Mouse (Mus musculus): Measurements from ENCODE around the gene Mfsd4a. TPM values are rescaled to one million over a fixed set of nuclear protein-coding genes. Genes with fewer than 3 reads are reported as not detected.
A peak's percentile ranks its signal among the peaks of the same experiment; 100 is the strongest.

The Mfsd4a gene
- polyA plus RNA-seq, 1 experiment: not detected

DNA sequence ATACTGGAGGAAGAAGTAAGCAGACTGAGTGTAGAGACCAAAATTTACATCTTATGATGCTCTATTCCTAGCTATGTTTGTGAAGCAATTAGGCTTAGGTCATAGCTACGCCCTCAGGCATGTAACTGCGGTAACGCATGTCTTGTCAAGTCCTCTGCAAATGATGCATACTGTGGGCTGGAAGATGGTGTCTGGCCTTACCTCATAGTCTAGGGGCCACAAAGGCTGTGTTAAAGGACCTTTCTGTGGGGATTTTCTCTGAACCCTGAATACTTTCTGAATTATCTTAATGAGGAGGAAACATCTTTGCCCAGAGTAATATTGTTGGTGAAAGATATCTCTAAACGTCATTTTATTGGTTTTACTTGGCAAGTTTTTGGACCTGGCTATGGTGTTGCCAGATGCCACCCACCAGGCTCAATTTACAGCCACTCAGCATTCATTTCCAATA is 66.0 kb downstream of the Mfsd4a start:
- Histone ChIP-seq H3K4me1 (ENCODE audit: control insufficient read depth, insufficient read depth, low read length) (peaks cover 20% of the 10 kb centered on the region), H3K4me3 (ENCODE audit: insufficient read depth, low read length) (no peak overlapping the region), H3K27ac (ENCODE audit: insufficient read depth, low read depth, low read length) (no peak overlapping the region)
- TF ChIP-seq CTCF (IDR thresholded peaks at IDR 0.05; ENCODE audit: low read depth, low read length) (no peak), POLR2A (IDR thresholded peaks at IDR 0.05; ENCODE audit: borderline replicate concordance, low read depth, low read length) (no peak)

DNA sequence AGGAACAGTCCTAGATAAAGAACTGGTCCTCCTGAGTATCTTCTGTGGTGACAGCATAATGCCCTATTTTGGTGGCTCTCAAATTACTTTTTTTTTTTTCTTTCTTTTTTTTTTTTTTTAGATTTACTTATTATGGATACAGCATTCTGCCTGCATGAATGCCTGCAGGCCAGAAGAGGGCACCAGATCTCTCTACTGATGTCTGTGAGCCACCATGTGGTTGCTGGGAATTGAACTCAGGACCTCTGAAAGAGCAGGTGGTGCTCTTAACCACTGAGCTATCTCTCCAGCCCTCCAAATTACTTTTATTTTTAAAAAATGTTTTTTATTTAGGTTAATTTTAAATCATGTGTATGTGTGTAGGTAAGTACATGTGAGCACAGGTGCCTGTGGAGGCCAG is 67.4 kb downstream of the Mfsd4a start:
- Histone ChIP-seq H3K4me1 (ENCODE audit: control insufficient read depth, insufficient read depth, low read length) (peaks cover 16% of the 10 kb centered on the region), H3K27ac (ENCODE audit: insufficient read depth, low read depth, low read length) (no peak overlapping the region), H3K4me3 (ENCODE audit: insufficient read depth, low read length) (no peak overlapping the region)
- no peak for TF ChIP-seq POLR2A (IDR thresholded peaks at IDR 0.05; ENCODE audit: borderline replicate concordance, low read depth, low read length)
- TF ChIP-seq CTCF (IDR thresholded peaks at IDR 0.05; ENCODE audit: low read depth, low read length): peak; percentile 17; the same call in 1 of the 2 replicates

DNA sequence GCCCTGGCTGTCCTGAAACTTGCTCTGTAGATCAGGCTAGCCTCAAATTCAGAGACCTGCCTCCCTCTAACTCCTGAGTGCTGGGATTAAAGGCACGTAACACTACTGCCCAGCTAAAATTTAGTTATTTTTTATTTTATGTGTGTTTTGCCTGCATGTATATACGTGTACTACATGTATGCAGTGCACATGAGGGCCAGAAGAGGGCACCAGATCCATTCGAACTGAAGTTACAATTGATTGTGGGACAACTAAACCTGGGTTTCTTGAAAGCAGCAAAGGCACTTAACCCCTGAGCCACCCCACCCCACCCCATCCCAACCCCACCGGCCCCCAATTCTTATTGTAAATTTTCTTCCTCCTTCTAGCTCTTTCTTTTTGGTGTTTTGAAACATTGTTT is 72.8 kb downstream of the Mfsd4a start:
- Histone ChIP-seq H3K4me1 (ENCODE audit: control insufficient read depth, insufficient read depth, low read length) (peaks cover 11% of the 10 kb centered on the region), H3K27ac (ENCODE audit: insufficient read depth, low read depth, low read length) (no peak overlapping the region), H3K4me3 (ENCODE audit: insufficient read depth, low read length) (no peak overlapping the region)
- TF ChIP-seq POLR2A (IDR thresholded peaks at IDR 0.05; ENCODE audit: borderline replicate concordance, low read depth, low read length): no peak
- peak; percentile 25; the same call in 1 of the 2 replicates for TF ChIP-seq CTCF (IDR thresholded peaks at IDR 0.05; ENCODE audit: low read depth, low read length)

DNA sequence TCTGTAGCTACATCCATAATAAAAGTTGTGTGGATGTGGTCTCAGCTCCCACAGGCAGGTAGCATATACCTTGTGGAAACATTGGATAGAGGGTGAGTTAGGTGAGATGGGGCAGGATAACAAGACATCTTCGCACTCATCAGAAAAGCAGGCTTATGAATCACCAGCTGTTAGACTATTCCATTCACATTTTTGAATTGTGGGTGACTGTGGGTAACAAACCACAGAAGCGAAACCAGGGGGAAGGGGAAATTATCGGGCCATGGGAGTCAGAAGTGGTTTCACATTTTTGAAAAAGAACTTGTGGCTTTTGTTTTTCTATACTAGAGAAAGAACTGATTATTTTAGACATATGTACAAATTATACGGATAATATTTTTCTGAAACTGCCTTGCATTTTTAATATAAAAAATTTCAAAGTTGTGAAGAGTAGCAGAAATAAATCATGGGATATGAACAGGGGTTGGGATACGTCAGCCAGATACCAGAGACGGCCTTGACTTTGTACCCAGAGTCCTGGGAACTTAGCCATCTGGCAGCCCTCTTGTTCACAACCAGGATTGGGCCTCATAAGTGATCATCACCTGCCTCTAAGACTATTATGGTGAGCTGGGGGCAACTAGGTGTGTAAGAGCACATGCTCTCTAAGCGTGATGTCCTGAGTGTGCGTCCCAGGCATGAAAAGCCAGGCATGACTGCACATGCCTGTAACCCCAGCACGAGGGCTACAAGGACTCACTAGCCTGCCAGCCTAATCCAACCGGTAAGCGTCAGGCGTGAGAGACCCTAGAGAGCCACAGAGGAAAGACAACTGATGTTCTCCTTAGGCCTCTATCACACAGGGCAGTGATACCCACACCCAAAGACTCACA is 74.5 kb downstream of the Mfsd4a start:
- no peak for TF ChIP-seq CTCF (IDR thresholded peaks at IDR 0.05; ENCODE audit: low read depth, low read length)
- Histone ChIP-seq H3K27ac (ENCODE audit: insufficient read depth, low read depth, low read length) (no peak overlapping the region), H3K4me1 (ENCODE audit: control insufficient read depth, insufficient read depth, low read length) (peaks cover 12% of the 10 kb centered on the region), H3K4me3 (ENCODE audit: insufficient read depth, low read length) (no peak overlapping the region)

DNA sequence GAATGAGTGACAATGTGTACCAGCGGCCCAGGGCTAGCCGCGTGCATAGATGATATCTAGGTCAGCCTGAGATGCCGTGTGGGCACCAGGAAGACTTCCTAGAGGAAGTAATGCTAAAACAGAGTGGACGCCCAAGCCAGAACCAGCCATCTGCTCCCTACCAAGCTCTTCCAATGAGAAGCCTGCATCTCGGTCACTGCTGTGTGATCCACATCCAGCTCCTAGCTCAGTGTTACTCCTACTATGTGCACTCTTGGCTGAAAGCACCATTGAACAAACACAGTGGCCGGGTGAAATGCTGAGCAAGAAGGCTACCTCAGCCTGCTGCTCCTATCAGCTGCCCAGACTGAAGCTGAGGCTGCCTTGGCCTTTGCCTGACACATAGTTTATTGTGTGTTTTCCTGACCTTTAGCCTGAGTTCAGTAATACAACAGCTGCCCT is 75.3 kb downstream of the Mfsd4a start:
- no peak overlapping the region for H3K4me3 ChIP-seq (ENCODE audit: insufficient read depth, low read length)
- peaks cover 12% of the 10 kb centered on the region for H3K4me1 ChIP-seq (ENCODE audit: control insufficient read depth, insufficient read depth, low read length)
- no peak for TF ChIP-seq POLR2A (IDR thresholded peaks at IDR 0.05; ENCODE audit: borderline replicate concordance, low read depth, low read length)
- no peak for TF ChIP-seq CTCF (IDR thresholded peaks at IDR 0.05; ENCODE audit: low read depth, low read length)
- H3K27ac ChIP-seq (ENCODE audit: insufficient read depth, low read depth, low read length): no peak overlapping the region

DNA sequence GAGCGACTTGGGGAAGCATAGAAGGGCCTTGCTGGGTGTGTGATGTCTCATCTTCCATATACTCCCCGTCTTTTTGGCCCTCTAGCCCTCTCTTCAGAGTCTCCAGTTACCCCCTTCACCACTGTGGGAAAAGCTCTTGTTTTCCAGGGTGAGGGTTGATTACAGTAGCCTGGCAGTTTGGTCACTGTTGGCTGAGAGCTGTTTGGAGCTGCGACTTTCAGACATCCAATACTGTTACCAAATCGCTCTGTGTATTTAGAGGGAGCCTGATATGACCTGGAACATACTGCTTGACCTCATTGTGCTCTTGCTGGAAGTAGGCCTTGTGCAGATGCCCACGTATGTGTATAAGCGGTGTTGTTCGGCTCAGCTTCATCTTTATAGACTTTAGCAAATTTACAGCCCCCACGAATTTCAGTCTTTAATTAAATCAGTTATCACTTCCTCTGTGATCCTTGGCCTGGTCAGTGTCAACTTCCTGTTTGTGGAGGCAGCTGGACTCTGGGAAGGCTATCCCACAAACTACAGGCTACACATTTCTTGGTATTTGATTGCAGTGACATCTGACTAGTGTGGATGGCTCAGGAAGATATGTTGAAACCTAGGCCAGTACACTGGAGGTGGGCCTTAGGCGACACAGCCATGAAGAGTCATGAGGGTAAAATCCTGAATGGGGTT is 77.6 kb downstream of the Mfsd4a start:
- TF ChIP-seq POLR2A (IDR thresholded peaks at IDR 0.05; ENCODE audit: borderline replicate concordance, low read depth, low read length) (no peak), CTCF (IDR thresholded peaks at IDR 0.05; ENCODE audit: low read depth, low read length) (no peak)
- Histone ChIP-seq H3K4me3 (ENCODE audit: insufficient read depth, low read length) (no peak overlapping the region), H3K27ac (ENCODE audit: insufficient read depth, low read depth, low read length) (no peak overlapping the region), H3K4me1 (ENCODE audit: control insufficient read depth, insufficient read depth, low read length) (peaks cover 12% of the 10 kb centered on the region)

DNA sequence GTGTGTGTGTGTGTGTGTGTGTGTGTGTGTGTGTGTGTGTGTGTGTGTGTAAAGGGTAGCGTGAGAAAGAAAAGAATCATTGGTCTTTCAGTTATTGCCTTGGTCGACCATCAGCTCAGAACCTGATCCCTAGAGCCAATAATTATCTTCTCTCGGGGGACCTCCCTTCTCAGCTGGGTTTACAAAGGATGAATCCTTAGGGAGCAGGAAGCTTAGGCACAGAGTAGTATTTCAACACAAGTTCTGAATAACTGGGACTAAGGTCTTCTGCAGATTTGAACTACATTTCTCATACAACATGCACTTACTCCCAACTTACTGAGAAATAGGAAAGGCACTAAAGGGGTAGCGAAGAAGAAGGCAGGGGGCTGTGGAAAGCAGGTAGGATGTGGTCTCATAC is 78.4 kb downstream of the Mfsd4a start:
- peaks cover 12% of the 10 kb centered on the region for H3K4me1 ChIP-seq (ENCODE audit: control insufficient read depth, insufficient read depth, low read length)
- no peak overlapping the region for H3K27ac ChIP-seq (ENCODE audit: insufficient read depth, low read depth, low read length)
- H3K4me3 ChIP-seq (ENCODE audit: insufficient read depth, low read length): no peak overlapping the region
- TF ChIP-seq POLR2A (IDR thresholded peaks at IDR 0.05; ENCODE audit: borderline replicate concordance, low read depth, low read length) (no peak), CTCF (IDR thresholded peaks at IDR 0.05; ENCODE audit: low read depth, low read length) (no peak)

DNA sequence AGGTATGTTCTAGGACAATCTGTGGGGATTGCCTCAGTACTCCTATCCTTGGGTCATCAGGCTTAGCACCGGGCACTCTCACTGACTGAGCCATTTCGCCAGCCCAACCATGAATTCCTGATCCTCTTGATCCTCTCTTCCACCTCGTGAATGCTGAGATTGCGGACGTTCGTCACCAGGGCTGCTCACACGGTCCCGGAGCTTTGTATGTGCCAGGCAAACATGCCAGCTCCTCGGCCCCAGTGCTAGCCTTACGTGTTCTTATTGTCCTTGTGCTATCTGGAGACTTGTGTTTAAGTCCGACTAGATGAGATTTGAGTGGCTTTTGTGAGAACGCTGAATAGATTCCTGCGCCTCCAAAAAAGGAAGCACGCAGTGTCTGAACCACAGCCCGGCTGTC is 80.4 kb downstream of the Mfsd4a start:
- TF ChIP-seq CTCF (IDR thresholded peaks at IDR 0.05; ENCODE audit: low read depth, low read length) (no peak), POLR2A (IDR thresholded peaks at IDR 0.05; ENCODE audit: borderline replicate concordance, low read depth, low read length) (no peak)
- no peak overlapping the region for H3K4me3 ChIP-seq (ENCODE audit: insufficient read depth, low read length)
- peaks cover 12% of the 10 kb centered on the region for H3K4me1 ChIP-seq (ENCODE audit: control insufficient read depth, insufficient read depth, low read length)
- no peak overlapping the region for H3K27ac ChIP-seq (ENCODE audit: insufficient read depth, low read depth, low read length)

DNA sequence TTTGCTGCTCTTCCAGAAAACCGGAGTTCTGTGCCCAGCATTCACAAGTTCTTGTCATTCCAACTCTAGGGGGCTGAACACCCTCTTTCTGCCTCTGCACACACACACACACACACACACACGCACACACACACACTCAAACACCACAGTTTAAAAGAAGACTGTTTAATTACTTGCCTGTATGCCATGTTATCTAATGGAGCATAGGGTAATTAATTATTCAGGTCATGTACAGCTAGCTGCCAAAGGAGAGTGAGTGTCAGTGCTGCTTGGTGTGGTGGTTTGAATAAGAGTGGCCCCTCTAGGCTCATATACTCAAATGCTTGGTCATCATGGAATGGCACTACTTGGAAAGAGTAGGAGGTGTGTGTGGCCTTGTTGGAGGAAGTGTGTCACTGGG is 84.1 kb downstream of the Mfsd4a start:
- no peak for TF ChIP-seq POLR2A (IDR thresholded peaks at IDR 0.05; ENCODE audit: borderline replicate concordance, low read depth, low read length)
- TF ChIP-seq CTCF (IDR thresholded peaks at IDR 0.05; ENCODE audit: low read depth, low read length): no peak
- Histone ChIP-seq H3K4me3 (ENCODE audit: insufficient read depth, low read length) (no peak overlapping the region), H3K4me1 (ENCODE audit: control insufficient read depth, insufficient read depth, low read length) (no peaks in the 10 kb centered on the region), H3K27ac (ENCODE audit: insufficient read depth, low read depth, low read length) (no peak overlapping the region)

DNA sequence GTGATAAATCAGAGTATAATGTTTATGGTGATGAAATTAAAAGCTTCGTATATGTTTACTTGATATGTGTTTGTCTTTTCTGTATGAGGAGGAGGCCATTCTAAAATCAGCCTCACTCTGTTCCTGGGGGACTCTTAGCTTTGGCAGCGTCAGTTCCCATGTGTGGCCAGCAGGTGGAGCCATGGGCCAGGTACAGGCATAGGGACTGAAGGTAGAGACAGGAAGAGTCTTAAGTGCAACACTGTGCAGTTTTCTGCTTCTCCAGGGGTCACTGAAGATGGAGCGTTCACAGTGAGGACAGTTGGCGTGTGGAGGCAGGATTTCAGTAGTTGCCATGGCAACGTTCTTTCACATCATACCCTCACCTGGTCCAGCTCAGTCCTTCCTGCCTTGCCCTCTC is 85.0 kb downstream of the Mfsd4a start:
- TF ChIP-seq CTCF (IDR thresholded peaks at IDR 0.05; ENCODE audit: low read depth, low read length): peak; percentile 90
- no peak for TF ChIP-seq POLR2A (IDR thresholded peaks at IDR 0.05; ENCODE audit: borderline replicate concordance, low read depth, low read length)
- no peak overlapping the region for H3K4me3 ChIP-seq (ENCODE audit: insufficient read depth, low read length)
- no peaks in the 10 kb centered on the region for H3K4me1 ChIP-seq (ENCODE audit: control insufficient read depth, insufficient read depth, low read length)
- no peak overlapping the region for H3K27ac ChIP-seq (ENCODE audit: insufficient read depth, low read depth, low read length)
